ENCODE assay signal across 9 mouse cellular contexts in genomic region chr5:25613844-25614658, GRCm38 (mm10).
A peak's percentile ranks its signal among the peaks of the same experiment; 100 is the strongest.
DNase-seq lines count a peak whose midpoint lies in the region; ATAC-seq and TF ChIP-seq lines count a peak whose summit lies in the region.
"Had no signal": no experiment of that assay in that cellular context is flagged by ENCODE, and none has a peak within 500 bp of the region (broad histone marks: within the 10 kb centered on the region; RNA-seq: fewer than 3 reads in every experiment).

No protein-coding gene starts in this region.

- TF ChIP-seq CTCF in lung, adult 2 months (IDR thresholded peaks at IDR 0.05; ENCODE audit: insufficient read depth, low read length): no peak

- H3K4me2 ChIP-seq in heart, embryonic 12.5 days: no peak overlapping the region
- H3K4me2 ChIP-seq: lung, embryonic 15.5 days had no signal

- TF ChIP-seq POLR2A in lung, adult 2 months (IDR thresholded peaks at IDR 0.05; ENCODE audit: borderline replicate concordance, extremely low read depth, low read depth, low read length): no peak

- DNase-seq in heart, adult 9 months (ENCODE audit: low spot score in 2 of 2): peak; percentile 1 to 12
- peak; percentile 54 for DNase-seq in 3134 (ENCODE audit: extremely low read depth, insufficient read length, low spot score)
- peak; percentile 63 for DNase-seq in brain, embryonic 18.5 days (ENCODE audit: low read depth, low spot score)
- peak; percentile 73 for DNase-seq in large intestine, adult 2 months (ENCODE audit: low read depth, low spot score)
- peak; percentile 78 to 88 for DNase-seq in right cerebral cortex, postnatal 10 days (ENCODE audit: low spot score in 2 of 2)
- no peak for DNase-seq in lung, adult 2 months

- no peak overlapping the region for H3K4me3 ChIP-seq in heart, embryonic 12.5 days
- H3K4me3 ChIP-seq in lung, adult 2 months (replicated peaks; ENCODE audit: extremely low read depth, low read depth, low read length): no peak overlapping the region
- H3K4me3 ChIP-seq: lung, embryonic 15.5 days had no signal

- H3K27me3 ChIP-seq in heart, embryonic 12.5 days (replicated peaks): no peaks in the 10 kb centered on the region
- H3K27me3 ChIP-seq: lung, embryonic 15.5 days had no signal

- H3K9me3 ChIP-seq in heart, embryonic 12.5 days (replicated peaks): no peaks in the 10 kb centered on the region
- H3K9me3 ChIP-seq: lung, embryonic 15.5 days had no signal

- no peaks in the 10 kb centered on the region for H3K4me1 ChIP-seq in heart, embryonic 12.5 days (replicated peaks)
- H3K4me1 ChIP-seq in lung, adult 2 months (ENCODE audit: control insufficient read depth, insufficient read depth, low read length): no peaks in the 10 kb centered on the region
- H3K4me1 ChIP-seq: lung, embryonic 15.5 days had no signal

- no peak overlapping the region for H3K27ac ChIP-seq in heart, embryonic 12.5 days (ENCODE audit: poor library complexity, severe bottlenecking)
- H3K27ac ChIP-seq: lung, embryonic 15.5 days had no signal

- 70% methylated on average over 8 of the region's 8 CpGs for WGBS in heart, embryonic 12.5 days
- 31% methylated on average over 8 of the region's 8 CpGs for WGBS in large intestine, adult 2 months
- 69% methylated on average over 8 of the region's 8 CpGs for WGBS in lung, adult 2 months

- no peak overlapping the region for H3K9ac ChIP-seq in heart, embryonic 12.5 days
- H3K9ac ChIP-seq: lung, embryonic 15.5 days had no signal

- no peak for ATAC-seq in heart, embryonic 12.5 days (ENCODE audit: insufficient number of reproducible peaks, low FRiP score)
- ATAC-seq in megakaryocyte progenitor cell, adult 5-6 weeks (replicated peaks; ENCODE audit: poor library complexity): no peak

- H3K36me3 ChIP-seq in heart, embryonic 12.5 days: no peaks in the 10 kb centered on the region
- H3K36me3 ChIP-seq: lung, embryonic 15.5 days had no signal
